Mouse (Mus musculus) heart, embryonic 16.5 days (tissue): ENCODE results near the gene Ctso. TPM values are rescaled to one million over a fixed set of nuclear protein-coding genes. Genes with fewer than 3 reads are reported as not detected.

Source experiments
- ATAC-seq: fragments of 200-750 bp; cut with Nextera tagmentation; replicated peaks from 2 replicates; pipeline ENCODE4 v1.8.0; 2017; ENCODE audit warnings: moderate number of reproducible peaks; ENCODE audit not compliant: insufficient read depth, low FRiP score; ENCODE audit errors: extremely low read depth
- H3K27ac ChIP-seq: fragments of 300-500 bp; sonication (generic); 2 replicates; pipeline ENCODE4 v1.5.1; 2014; ENCODE audit warnings: mild to moderate bottlenecking, low read length, control low read depth, moderate library complexity
- H3K27me3 ChIP-seq: fragments of 300-500 bp; sonication (generic); 2 replicates; pipeline ENCODE4 v1.6.1; 2014; ENCODE audit warnings: low read length, mixed read lengths; ENCODE audit not compliant: control insufficient read depth, insufficient read depth
- H3K36me3 ChIP-seq: fragments of 300-500 bp; sonication (generic); 2 replicates; pipeline ENCODE4 v1.6.1; 2014; ENCODE audit not compliant: control insufficient read depth, insufficient read depth
- H3K4me1 ChIP-seq: fragments of 300-500 bp; sonication (generic); 2 replicates; pipeline ENCODE4 v1.6.1; 2014; ENCODE audit warnings: low read length, mixed read lengths; ENCODE audit not compliant: control insufficient read depth, insufficient read depth
- H3K4me2 ChIP-seq: fragments of 300-500 bp; sonication (generic); 2 replicates; pipeline ENCODE4 v1.6.1; 2014; ENCODE audit warnings: low read depth, mild to moderate bottlenecking, control low read depth, low read length
- H3K4me3 ChIP-seq: fragments of 300-500 bp; sonication (generic); 2 replicates; pipeline ENCODE4 v1.5.1; 2014; ENCODE audit warnings: mild to moderate bottlenecking, control low read depth, low read length
- H3K9ac ChIP-seq: fragments of 300-500 bp; sonication (generic); 2 replicates; pipeline ENCODE4 v1.6.1; 2014; ENCODE audit warnings: low read length, control low read depth
- H3K9me3 ChIP-seq: fragments of 300-500 bp; sonication (generic); replicated peaks from 2 replicates; pipeline ENCODE4 v1.6.1; 2016; ENCODE audit warnings: low read length; ENCODE audit not compliant: control insufficient read depth
- WGBS: fragments of 180-500 bp; shearing (Covaris S2); extraction: QIAGEN DNeasy Blood & Tissue Kit; methylation state at CpG from one replicate; pipeline ENCODE4 v1.1.7; 2014; 5-methylcytosine and 5-hydroxymethylcytosine counted together
- polyA plus RNA-seq: library from polyadenylated mRNA; unstranded; fragments of >200 nt; fragmentation: Nextera tagmentation; extraction: Ambion mirVana; gene quantifications from 2 replicates; pipeline ENCODE4 v1.2.1, GENCODE M21; 2015

The Ctso gene
- polyA plus RNA-seq, 1 experiment from 2014 or later = 22.1 TPM

GRCm38 (mm10) chr3:81942341-81942740, 9.9 kb downstream of the Ctso start:
- 84% methylated on average over 3 of the region's 3 CpGs for WGBS
- Histone ChIP-seq H3K4me1 (peaks cover 7% of the 10 kb centered on the region), H3K9ac (no peak overlapping the region), H3K4me3 (no peak overlapping the region), H3K9me3 (no peaks in the 10 kb centered on the region), H3K27ac (no peak overlapping the region), H3K27me3 (no peaks in the 10 kb centered on the region), H3K36me3 (no peaks in the 10 kb centered on the region), H3K4me2 (no peak overlapping the region)
- no peak for ATAC-seq

- no peak overlapping the region for H3K4me3 ChIP-seq
- no peak overlapping the region for H3K4me2 ChIP-seq
- peaks cover 7% of the 10 kb centered on the region for H3K4me1 ChIP-seq
- no peak for ATAC-seq
- no peak overlapping the region for H3K9ac ChIP-seq
- no peaks in the 10 kb centered on the region for H3K9me3 ChIP-seq
- no peaks in the 10 kb centered on the region for H3K27me3 ChIP-seq
- WGBS = 89% methylated on average over 3 of the region's 3 CpGs
- H3K27ac ChIP-seq = no peak overlapping the region
- H3K36me3 ChIP-seq = no peaks in the 10 kb centered on the region
These were observed 10.7 kb downstream of the Ctso start for GRCm38 (mm10) chr3:81943097-81943496.

- no peaks in the 10 kb centered on the region for H3K27me3 ChIP-seq
- H3K9ac ChIP-seq = no peak overlapping the region
- no peak overlapping the region for H3K4me2 ChIP-seq
- H3K27ac ChIP-seq = no peak overlapping the region
- no peak overlapping the region for H3K4me3 ChIP-seq
- no peak for ATAC-seq
- H3K4me1 ChIP-seq = no peaks in the 10 kb centered on the region
- H3K36me3 ChIP-seq = no peaks in the 10 kb centered on the region
- 89% methylated on average over 7 of the region's 7 CpGs for WGBS
- no peaks in the 10 kb centered on the region for H3K9me3 ChIP-seq
These were observed 12.5 kb downstream of the Ctso start for GRCm38 (mm10) chr3:81944851-81945393.

- Histone ChIP-seq H3K9me3 (no peaks in the 10 kb centered on the region), H3K9ac (no peak overlapping the region), H3K27me3 (no peaks in the 10 kb centered on the region), H3K4me1 (no peaks in the 10 kb centered on the region), H3K4me2 (no peak overlapping the region), H3K27ac (no peak overlapping the region), H3K36me3 (no peaks in the 10 kb centered on the region), H3K4me3 (no peak overlapping the region)
- WGBS = 67% methylated on average over 1 of the region's 1 CpGs
- no peak for ATAC-seq
These were observed 16.6 kb downstream of the Ctso start for GRCm38 (mm10) chr3:81949048-81949447.

GRCm38 (mm10) chr3:81951785-81952184, 19.4 kb downstream of the Ctso start:
- Histone ChIP-seq H3K36me3 (no peaks in the 10 kb centered on the region), H3K27me3 (no peaks in the 10 kb centered on the region), H3K4me3 (no peak overlapping the region), H3K27ac (no peak overlapping the region), H3K4me2 (no peak overlapping the region), H3K9me3 (no peaks in the 10 kb centered on the region), H3K4me1 (no peaks in the 10 kb centered on the region), H3K9ac (no peak overlapping the region)
- ATAC-seq = no peak
- 65% methylated on average over 2 of the region's 2 CpGs for WGBS

- Histone ChIP-seq H3K9ac (no peak overlapping the region), H3K4me1 (no peaks in the 10 kb centered on the region), H3K4me2 (no peak overlapping the region), H3K27me3 (no peaks in the 10 kb centered on the region), H3K36me3 (no peaks in the 10 kb centered on the region), H3K4me3 (no peak overlapping the region), H3K27ac (no peak overlapping the region), H3K9me3 (no peaks in the 10 kb centered on the region)
- 90% methylated on average over 5 of the region's 5 CpGs for WGBS
- ATAC-seq = no peak
These were observed 25.1 kb downstream of the Ctso start for GRCm38 (mm10) chr3:81957484-81957883.

- no peak overlapping the region for H3K9ac ChIP-seq
- no peak overlapping the region for H3K27ac ChIP-seq
- no peak for ATAC-seq
- no peaks in the 10 kb centered on the region for H3K9me3 ChIP-seq
- H3K36me3 ChIP-seq = no peaks in the 10 kb centered on the region
- H3K4me3 ChIP-seq = no peak overlapping the region
- no peak overlapping the region for H3K4me2 ChIP-seq
- H3K4me1 ChIP-seq = no peaks in the 10 kb centered on the region
- WGBS = 71% methylated on average over 5 of the region's 5 CpGs
- no peaks in the 10 kb centered on the region for H3K27me3 ChIP-seq
These were observed 28.9 kb downstream of the Ctso start for GRCm38 (mm10) chr3:81961336-81961735.

GRCm38 (mm10) chr3:81963768-81964167, 31.4 kb downstream of the Ctso start:
- Histone ChIP-seq H3K9ac (no peak overlapping the region), H3K9me3 (no peaks in the 10 kb centered on the region), H3K27me3 (no peaks in the 10 kb centered on the region), H3K4me1 (no peaks in the 10 kb centered on the region), H3K36me3 (no peaks in the 10 kb centered on the region), H3K4me2 (no peak overlapping the region), H3K4me3 (no peak overlapping the region), H3K27ac (no peak overlapping the region)
- no peak for ATAC-seq
- 73% methylated on average over 5 of the region's 5 CpGs for WGBS

- Histone ChIP-seq H3K36me3 (no peaks in the 10 kb centered on the region), H3K9ac (no peak overlapping the region), H3K4me2 (no peak overlapping the region), H3K4me1 (no peaks in the 10 kb centered on the region), H3K4me3 (no peak overlapping the region), H3K9me3 (no peaks in the 10 kb centered on the region), H3K27ac (no peak overlapping the region), H3K27me3 (no peaks in the 10 kb centered on the region)
- ATAC-seq = no peak
- WGBS = 60% methylated on average over 3 of the region's 3 CpGs
These were observed 32.2 kb downstream of the Ctso start for GRCm38 (mm10) chr3:81964596-81964995.
